Mouse (Mus musculus): Measurements from ENCODE around the gene Hist1h3e. TPM values are rescaled to one million over a fixed set of nuclear protein-coding genes. Genes with fewer than 3 reads are reported as not detected.
A peak's percentile ranks its signal among the peaks of the same experiment; 100 is the strongest.
"Not testable (repeated sequence)": the region's sequence is repeated elsewhere in the genome, so short reads cannot be mapped to it uniquely, and the experiment has no call there.

The Hist1h3e gene
- total RNA-seq, 2 experiments from 2014 or later = 246 to 271 TPM

- DNase-seq = no peak
Observed at GRCm38 (mm10) chr13:23583387-23584068, 21.4 kb upstream of the Hist1h3e start.

- DNase-seq = no peak
Observed at GRCm38 (mm10) chr13:23582219-23583056, 20.3 kb upstream of the Hist1h3e start.

- peak; percentile 97 for DNase-seq
Observed at GRCm38 (mm10) chr13:23581408-23582218, 19.4 kb upstream of the Hist1h3e start, which contains the start of gene Hist1h4d. Hist1h4d (plus strand) TSS chr13:23581598.

- no peak for DNase-seq
Observed at GRCm38 (mm10) chr13:23577835-23578234, 15.7 kb upstream of the Hist1h3e start.

GRCm38 (mm10) chr13:23576906-23577639 lies 14.9 kb upstream of the Hist1h3e start:
- no peak for DNase-seq

- DNase-seq = no peak
Observed at GRCm38 (mm10) chr13:23576351-23576881, 14.2 kb upstream of the Hist1h3e start.

- DNase-seq = not testable (repeated sequence)
Observed at GRCm38 (mm10) chr13:23575864-23576313, 13.7 kb upstream of the Hist1h3e start.

- DNase-seq = peak; percentile 56
Observed at GRCm38 (mm10) chr13:23575271-23575851, 13.2 kb upstream of the Hist1h3e start, which contains the start of gene Hist1h3d. Hist1h3d (plus strand) TSS chr13:23575763.

GRCm38 (mm10) chr13:23574546-23575170 lies 12.5 kb upstream of the Hist1h3e start:
- not testable (repeated sequence) for DNase-seq

GRCm38 (mm10) chr13:23573898-23574524 lies 11.8 kb upstream of the Hist1h3e start, which contains the start of the genes Hist1h2bf and Hist1h2ad:
Hist1h2bf (minus strand) TSS chr13:23574196.
Hist1h2ad (plus strand) TSS chr13:23574381.
- DNase-seq = peak; percentile 88

- DNase-seq = not testable (repeated sequence)
Observed at GRCm38 (mm10) chr13:23573034-23573897, 11.1 kb upstream of the Hist1h3e start.

GRCm38 (mm10) chr13:23572218-23573033 lies 10.3 kb upstream of the Hist1h3e start:
- no peak for DNase-seq

- DNase-seq = not testable (repeated sequence)
Observed at GRCm38 (mm10) chr13:23571504-23572217, 9.5 kb upstream of the Hist1h3e start.

- DNase-seq = peak; percentile 69
Observed at GRCm38 (mm10) chr13:23571022-23571503, 8.9 kb upstream of the Hist1h3e start, which contains the start of the genes Hist1h2ae and Hist1h2bg. Hist1h2ae (minus strand) TSS chr13:23571220. Hist1h2bg (plus strand) TSS chr13:23571396.

GRCm38 (mm10) chr13:23570261-23571021 lies 8.3 kb upstream of the Hist1h3e start:
- not testable (repeated sequence) for DNase-seq

- DNase-seq = no peak
Observed at GRCm38 (mm10) chr13:23564482-23564881, 2.3 kb upstream of the Hist1h3e start.

All from adrenal gland, postnatal 10 days (tissue).